Mouse (Mus musculus) splenic B cell, adult 2 months (primary cell): ENCODE results near the gene Ctrc.

ENCODE experiments used
- DNase-seq: peaks from one replicate; pipeline ENCODE4 v3.0.0-alpha.2; 2011; ENCODE audit warnings: low read depth, low spot score
- H3K27me3 ChIP-seq: 2 replicates; pipeline ENCODE4 v1.6.1; 2012; ENCODE audit warnings: mild to moderate bottlenecking, low read length, moderate library complexity, mixed read lengths; ENCODE audit not compliant: control insufficient read depth, poor library complexity, insufficient read depth, severe bottlenecking
- H3K36me3 ChIP-seq: 2 replicates; pipeline ENCODE4 v1.6.1; 2012; ENCODE audit warnings: mild to moderate bottlenecking, low read length, moderate library complexity, mixed read lengths; ENCODE audit not compliant: control insufficient read depth, poor library complexity, insufficient read depth, severe bottlenecking

The Ctrc gene

GRCm38 (mm10) chr4:141860246-141860841 is 14.2 kb upstream of the Ctrc start:
- H3K36me3 ChIP-seq: no peaks in the 10 kb centered on the region; the same call in 1 of the 2 replicates
- DNase-seq: no peak
- H3K27me3 ChIP-seq: no peaks in the 10 kb centered on the region

GRCm38 (mm10) chr4:141859351-141859750 is 13.2 kb upstream of the Ctrc start:
- H3K27me3 ChIP-seq: no peaks in the 10 kb centered on the region
- H3K36me3 ChIP-seq: no peaks in the 10 kb centered on the region; the same call in 1 of the 2 replicates
- no peak for DNase-seq

GRCm38 (mm10) chr4:141858501-141858900 is 12.3 kb upstream of the Ctrc start:
- peak; percentile 52 for DNase-seq
- no peaks in the 10 kb centered on the region for H3K27me3 ChIP-seq
- no peaks in the 10 kb centered on the region; the same call in 1 of the 2 replicates for H3K36me3 ChIP-seq

- no peaks in the 10 kb centered on the region; the same call in 1 of the 2 replicates for H3K36me3 ChIP-seq
- H3K27me3 ChIP-seq: no peaks in the 10 kb centered on the region
- DNase-seq: peak; percentile 77
Observed at GRCm38 (mm10) chr4:141857422-141857930, 11.3 kb upstream of the Ctrc start.

- H3K36me3 ChIP-seq: no peaks in the 10 kb centered on the region
- peak; percentile 81 for DNase-seq
- H3K27me3 ChIP-seq: no peaks in the 10 kb centered on the region
Observed at GRCm38 (mm10) chr4:141853437-141853836, 7.3 kb upstream of the Ctrc start.

GRCm38 (mm10) chr4:141834536-141835095 is 11.5 kb downstream of the Ctrc start:
- no peak for DNase-seq
- no peaks in the 10 kb centered on the region for H3K36me3 ChIP-seq

GRCm38 (mm10) chr4:141833911-141834310 is 12.2 kb downstream of the Ctrc start:
- DNase-seq: no peak
- no peaks in the 10 kb centered on the region for H3K27me3 ChIP-seq

More at GRCm38 (mm10) chr4:141834536-141835095, 11.5 kb downstream of the Ctrc start:
- no peaks in the 10 kb centered on the region for H3K27me3 ChIP-seq

GRCm38 (mm10) chr4:141831361-141831760 is 14.8 kb downstream of the Ctrc start:
- no peaks in the 10 kb centered on the region for H3K36me3 ChIP-seq
- DNase-seq: no peak
- no peaks in the 10 kb centered on the region for H3K27me3 ChIP-seq

More at GRCm38 (mm10) chr4:141833911-141834310, 12.2 kb downstream of the Ctrc start:
- no peaks in the 10 kb centered on the region for H3K36me3 ChIP-seq

- Histone ChIP-seq H3K36me3 (no peaks in the 10 kb centered on the region), H3K27me3 (no peaks in the 10 kb centered on the region)
- DNase-seq: no peak
Observed at GRCm38 (mm10) chr4:141830381-141830780, 15.8 kb downstream of the Ctrc start.

- no peaks in the 10 kb centered on the region for H3K27me3 ChIP-seq
- DNase-seq: no peak
Observed at GRCm38 (mm10) chr4:141828177-141828576, 18.0 kb downstream of the Ctrc start.

GRCm38 (mm10) chr4:141827401-141827800 is 18.8 kb downstream of the Ctrc start:
- Histone ChIP-seq H3K36me3 (no peaks in the 10 kb centered on the region), H3K27me3 (no peaks in the 10 kb centered on the region)
- no peak for DNase-seq

More at GRCm38 (mm10) chr4:141828177-141828576, 18.0 kb downstream of the Ctrc start:
- H3K36me3 ChIP-seq: no peaks in the 10 kb centered on the region

- no peak for DNase-seq
- Histone ChIP-seq H3K27me3 (no peaks in the 10 kb centered on the region), H3K36me3 (no peaks in the 10 kb centered on the region)
Observed at GRCm38 (mm10) chr4:141826060-141826459, 20.1 kb downstream of the Ctrc start, which contains the start of gene Cela2a. TSS of gene Cela2a (minus strand) at chr4:141826160.

GRCm38 (mm10) chr4:141822979-141823378 is 23.2 kb downstream of the Ctrc start:
- DNase-seq: peak; percentile 25
- Histone ChIP-seq H3K27me3 (no peaks in the 10 kb centered on the region), H3K36me3 (no peaks in the 10 kb centered on the region)

GRCm38 (mm10) chr4:141822089-141822488 is 24.1 kb downstream of the Ctrc start:
- peak; percentile 15 for DNase-seq
- Histone ChIP-seq H3K36me3 (no peaks in the 10 kb centered on the region), H3K27me3 (no peaks in the 10 kb centered on the region)

- Histone ChIP-seq H3K27me3 (no peaks in the 10 kb centered on the region), H3K36me3 (no peaks in the 10 kb centered on the region)
- no peak for DNase-seq
Observed at GRCm38 (mm10) chr4:141821178-141821577, 25.0 kb downstream of the Ctrc start.
